Mouse (Mus musculus) urinary bladder, postnatal 36 days (tissue): ENCODE measurements around the gene Ttc4.
A peak's percentile ranks its signal among the peaks of the same experiment; 100 is the strongest.

Experiments
- DNase-seq, 2 experiments: peaks; one replicate each; pipeline ENCODE4 v3.0.0; 2022; ENCODE audit warnings: low spot score in 2 of 2, mixed read lengths in 1 of 2

The Ttc4 gene

GRCm38 (mm10) chr4:106650833-106651527, 27.8 kb downstream of the Ttc4 start, which contains the start of gene Pars2:
Pars2 (plus strand) TSS chr4:106651069.
- DNase-seq: peak; percentile 93 to 96

- DNase-seq: no peak
Measured at GRCm38 (mm10) chr4:106647137-106647536, 31.6 kb downstream of the Ttc4 start.

GRCm38 (mm10) chr4:106645797-106646196, 32.9 kb downstream of the Ttc4 start:
- DNase-seq: no peak

- no peak for DNase-seq
Measured at GRCm38 (mm10) chr4:106644218-106644610, 34.5 kb downstream of the Ttc4 start.

GRCm38 (mm10) chr4:106643483-106644217, 35.1 kb downstream of the Ttc4 start:
- DNase-seq: no peak

GRCm38 (mm10) chr4:106634086-106634479, 44.7 kb downstream of the Ttc4 start:
- no peak for DNase-seq

- DNase-seq: no peak
Measured at GRCm38 (mm10) chr4:106633281-106634085, 45.3 kb downstream of the Ttc4 start.

GRCm38 (mm10) chr4:106632313-106632712, 46.4 kb downstream of the Ttc4 start:
- DNase-seq: no peak

- DNase-seq: peak; percentile 51 to 59
Measured at GRCm38 (mm10) chr4:106630333-106631220, 48.2 kb downstream of the Ttc4 start.

- no peak for DNase-seq
Measured at GRCm38 (mm10) chr4:106629374-106629773, 49.4 kb downstream of the Ttc4 start.

- no peak for DNase-seq
Measured at GRCm38 (mm10) chr4:106628650-106629360, 49.9 kb downstream of the Ttc4 start.

GRCm38 (mm10) chr4:106627809-106628208, 50.9 kb downstream of the Ttc4 start:
- no peak for DNase-seq

GRCm38 (mm10) chr4:106624271-106624670, 54.5 kb downstream of the Ttc4 start:
- no peak for DNase-seq

- no peak for DNase-seq
Measured at GRCm38 (mm10) chr4:106622712-106623111, 56.0 kb downstream of the Ttc4 start.

GRCm38 (mm10) chr4:106622030-106622493, 56.7 kb downstream of the Ttc4 start, which contains the start of gene Ttc22:
Ttc22 (plus strand) TSS chr4:106622432.
- peak; percentile 70 for DNase-seq

- DNase-seq: no peak
Measured at GRCm38 (mm10) chr4:106621428-106621827, 57.3 kb downstream of the Ttc4 start.

- no peak for DNase-seq
Measured at GRCm38 (mm10) chr4:106618898-106619297, 59.8 kb downstream of the Ttc4 start.

- no peak for DNase-seq
Measured at GRCm38 (mm10) chr4:106617056-106617455, 61.7 kb downstream of the Ttc4 start, which contains the start of gene Lexm. Lexm (minus strand) TSS chr4:106617241.

- DNase-seq: no peak
Measured at GRCm38 (mm10) chr4:106615637-106616036, 63.1 kb downstream of the Ttc4 start.

GRCm38 (mm10) chr4:106614881-106615280, 63.9 kb downstream of the Ttc4 start:
- no peak for DNase-seq
